Mouse (Mus musculus) layer of hippocampus, adult 2 months (tissue): ENCODE measurements around the gene Zbtb45. TPM values are rescaled to one million over a fixed set of nuclear protein-coding genes. Genes with fewer than 3 reads are reported as not detected.

Experiments used
- DNase-seq, 2 experiments: peaks; one replicate each; pipeline ENCODE4 v3.0.0; 2022; ENCODE audit warnings: low spot score in 2 of 2
- H3K27ac ChIP-seq: fragments of 200-600 bp; 2 replicates; pipeline ENCODE4 v1.8.1; 2022
- H3K4me3 ChIP-seq: fragments of 200-600 bp; 2 replicates; pipeline ENCODE4 v1.8.1; 2022; ENCODE audit warnings: mild to moderate bottlenecking
- CTCF ChIP-seq: fragments of 200-600 bp; conservative IDR thresholded peaks from 2 replicates; pipeline ENCODE4 v1.8.1; 2022; ENCODE audit warnings: antibody characterized with exemption, mild to moderate bottlenecking, moderate library complexity
- long read RNA-seq, 2 experiments: library from polyadenylated mRNA; stranded (forward); transcript quantifications; one replicate each; pipeline ENCODE4 v2.0.0; 2021; ENCODE audit warnings: borderline mapping rate in 2 of 2
- total RNA-seq, 2 experiments: library from RNA; stranded (reverse); gene quantifications; 2 replicates each; pipeline ENCODE4 v1.2.3; 2021

Gene Zbtb45
- 10 to 100 TPM; 32.9 to 34.8 TPM for total RNA-seq
- long read RNA-seq, experiment 1, transcript Zbtb45-201 (3 exons, 2,171 nt) = major isoform, 13 of 38 reads
- long read RNA-seq, experiment 1, partial matches to known transcripts = 5 of 38 reads
- long read RNA-seq, experiment 1, other reads (novel, unspliced or antisense) = 16 of 38 reads
- long read RNA-seq, experiment 2, transcript Zbtb45-201 (3 exons, 2,171 nt) = major isoform, 19 of 57 reads
- long read RNA-seq, experiment 2, transcript Zbtb45-205 (3 exons, 3,908 nt) = minor isoform, 5 of 57 reads
- long read RNA-seq, experiment 2, partial matches to known transcripts = 6 of 57 reads
- long read RNA-seq, experiment 2, other reads (novel, unspliced or antisense) = 27 of 57 reads

GRCm38 (mm10) chr7:13010005-13010908, at the start of gene Zbtb45:
Zbtb45 (minus strand) TSS chr7:13010034.
- DNase-seq = no peak
- no peak for TF ChIP-seq CTCF
- H3K4me3 ChIP-seq = peak within 1 kb of the TSS; percentile 94
- peak within 1 kb of the TSS; percentile 99 for H3K27ac ChIP-seq

GRCm38 (mm10) chr7:13059536-13059935, 49.7 kb upstream of the Zbtb45 start:
- no peak for DNase-seq
- Histone ChIP-seq H3K4me3 (no peak overlapping the region), H3K27ac (no peak overlapping the region)
- no peak for TF ChIP-seq CTCF

GRCm38 (mm10) chr7:13056913-13057700, 47.3 kb upstream of the Zbtb45 start:
- DNase-seq = no peak
- Histone ChIP-seq H3K27ac (no peak overlapping the region), H3K4me3 (no peak overlapping the region)
- peak; percentile 47 for TF ChIP-seq CTCF

GRCm38 (mm10) chr7:13054287-13055010, 44.6 kb upstream of the Zbtb45 start, which contains the start of gene Mzf1:
Mzf1 (minus strand) TSS chr7:13054764.
- H3K4me3 ChIP-seq = peak within 1 kb of the TSS; percentile 84

GRCm38 (mm10) chr7:13053961-13054286, 44.1 kb upstream of the Zbtb45 start:
- Histone ChIP-seq H3K4me3 (peak overlapping the region; percentile 84), H3K27ac (peak overlapping the region; percentile 99)
- DNase-seq = no peak
- no peak for TF ChIP-seq CTCF

More at GRCm38 (mm10) chr7:13054287-13055010, 44.6 kb upstream of the Zbtb45 start, which contains the start of gene Mzf1:
- TF ChIP-seq CTCF = peak; percentile 31; the same call in 1 of the 2 replicates
- peak; percentile 94 to 98 for DNase-seq
- H3K27ac ChIP-seq = peak within 1 kb of the TSS; percentile 99

GRCm38 (mm10) chr7:13053501-13053900, 43.7 kb upstream of the Zbtb45 start:
- DNase-seq = no peak
- no peak for TF ChIP-seq CTCF
- peak overlapping the region; percentile 84 for H3K4me3 ChIP-seq
- peak overlapping the region; percentile 99; the same call in 1 of the 2 replicates for H3K27ac ChIP-seq

GRCm38 (mm10) chr7:13053001-13053400, 43.2 kb upstream of the Zbtb45 start:
- peak in 1 of 2 experiments; percentile 9 for DNase-seq
- TF ChIP-seq CTCF = no peak

GRCm38 (mm10) chr7:13046084-13046483, 36.2 kb upstream of the Zbtb45 start:
- Histone ChIP-seq H3K4me3 (no peak overlapping the region), H3K27ac (no peak overlapping the region)
- peak; percentile 80 for TF ChIP-seq CTCF
- DNase-seq = no peak

More at GRCm38 (mm10) chr7:13053001-13053400, 43.2 kb upstream of the Zbtb45 start:
- Histone ChIP-seq H3K27ac (no peak overlapping the region), H3K4me3 (no peak overlapping the region)

GRCm38 (mm10) chr7:13044254-13044625, 34.4 kb upstream of the Zbtb45 start:
- H3K4me3 ChIP-seq = peak overlapping the region; percentile 64
- H3K27ac ChIP-seq = peak overlapping the region; percentile 90
- DNase-seq = no peak
- no peak for TF ChIP-seq CTCF

- no peak for TF ChIP-seq CTCF
- peak overlapping the region; percentile 90 for H3K27ac ChIP-seq
- no peak for DNase-seq
- peak overlapping the region; percentile 64 for H3K4me3 ChIP-seq
Measured at GRCm38 (mm10) chr7:13043445-13044253, 33.8 kb upstream of the Zbtb45 start.

GRCm38 (mm10) chr7:13043120-13043444, 33.2 kb upstream of the Zbtb45 start:
- no peak for DNase-seq
- no peak for TF ChIP-seq CTCF

GRCm38 (mm10) chr7:13042511-13042910, 32.7 kb upstream of the Zbtb45 start:
- Histone ChIP-seq H3K4me3 (no peak overlapping the region), H3K27ac (no peak overlapping the region)
- no peak for TF ChIP-seq CTCF
- DNase-seq = no peak

More at GRCm38 (mm10) chr7:13043120-13043444, 33.2 kb upstream of the Zbtb45 start:
- peak overlapping the region; percentile 90 for H3K27ac ChIP-seq
- peak overlapping the region; percentile 64 for H3K4me3 ChIP-seq
